Mouse (Mus musculus): ENCODE measurements around the gene Tm9sf1. TPM values are rescaled to one million over a fixed set of nuclear protein-coding genes. Genes with fewer than 3 reads are reported as not detected.

Gene Tm9sf1
- polyA plus RNA-seq (2017; shearing (Covaris generic)), result 65.5 TPM

DNA sequence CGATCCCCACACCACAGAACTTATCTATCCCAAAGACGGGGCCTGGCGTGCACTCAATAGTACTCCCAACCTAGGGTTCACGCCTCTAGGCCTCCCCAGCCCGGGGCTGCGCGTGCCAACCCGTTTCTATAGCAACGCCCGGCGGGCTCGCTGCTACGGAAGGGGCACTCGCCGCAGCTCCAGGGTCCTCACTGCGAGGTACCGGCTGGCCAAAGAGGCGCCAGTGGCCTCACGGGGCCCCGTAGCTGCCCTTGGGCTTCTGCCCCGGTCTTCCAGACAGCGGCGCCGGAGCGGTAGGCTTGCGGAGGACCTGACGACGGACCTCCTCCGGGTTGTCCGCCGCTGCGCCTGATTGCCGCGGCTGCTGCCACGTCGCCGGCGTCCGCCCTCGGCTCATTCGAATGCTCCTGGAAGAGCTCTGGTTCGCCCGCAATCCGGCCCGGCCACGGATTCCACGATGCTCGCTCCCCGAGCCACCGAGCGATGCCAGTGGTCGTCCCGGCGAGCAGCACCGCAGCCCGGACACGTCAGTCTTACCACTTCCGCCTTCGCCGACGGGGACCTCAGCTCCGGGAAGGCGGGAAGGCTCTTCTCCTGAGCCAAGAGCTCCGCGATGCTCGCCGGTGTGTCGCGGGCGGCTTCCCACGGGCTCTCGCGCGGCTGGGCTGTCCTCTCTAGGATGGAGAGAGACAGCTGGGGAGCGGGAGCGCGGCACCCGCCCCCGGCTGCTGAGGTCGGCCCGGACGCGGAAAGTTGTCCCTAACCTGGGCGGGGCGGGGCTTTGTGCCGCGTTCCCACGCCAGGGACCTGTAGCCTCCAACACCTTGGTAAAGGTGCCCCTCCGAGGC lies at the start of gene Tm9sf1:
Gene Tm9sf1, minus strand, starts transcription at position 747 of the 848 bp plus-strand sequence.

DNA sequence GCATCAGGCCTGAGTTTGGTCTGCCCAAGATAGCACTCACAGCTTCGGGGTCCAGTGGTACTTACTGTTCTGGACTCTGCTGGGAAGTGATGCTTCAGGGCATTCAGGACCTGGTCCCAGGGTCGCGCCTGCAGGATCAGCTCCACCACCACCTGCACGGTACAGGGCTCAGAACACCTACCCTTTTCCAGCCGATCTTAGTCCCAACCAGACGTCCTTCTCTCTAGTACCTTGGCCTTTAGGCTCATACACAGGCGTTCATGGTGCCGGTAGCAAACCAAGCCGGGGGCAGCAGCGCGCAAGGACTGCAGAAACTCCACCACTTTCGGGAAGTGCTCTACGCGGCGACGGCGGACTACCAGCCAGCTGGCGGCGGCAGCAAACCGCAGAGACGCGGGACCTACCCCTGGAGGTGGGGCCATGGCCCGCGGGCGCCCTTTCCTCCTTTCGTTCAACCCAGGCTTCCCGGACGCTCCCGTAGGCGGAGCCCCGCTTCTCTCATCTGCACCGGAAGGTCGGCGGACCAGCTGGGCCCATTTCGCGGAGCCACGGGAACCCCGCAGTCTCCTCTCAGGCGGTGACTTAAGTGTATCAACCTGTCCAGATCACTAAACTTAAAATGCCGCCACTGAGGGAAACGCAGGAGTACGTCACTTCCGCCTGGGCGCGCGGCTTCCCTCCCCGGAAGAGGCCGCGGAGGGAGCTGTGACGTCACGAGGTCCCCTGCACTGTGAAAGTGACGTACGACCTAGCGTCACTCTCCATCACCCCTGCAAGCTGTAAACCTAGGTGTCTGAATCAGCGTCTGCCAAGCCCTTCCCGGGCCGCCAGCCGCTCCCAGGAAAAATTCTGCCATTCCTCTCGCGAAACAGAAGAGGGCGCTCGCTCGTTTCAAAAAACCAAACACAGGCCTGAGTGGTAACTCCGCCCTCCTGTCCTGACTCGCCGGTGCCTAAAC lies 37.8 kb upstream of the Tm9sf1 start, which contains the start of gene Tinf2:
Gene Tinf2, minus strand, starts transcription at position 661 of the 958 bp plus-strand sequence.

DNA sequence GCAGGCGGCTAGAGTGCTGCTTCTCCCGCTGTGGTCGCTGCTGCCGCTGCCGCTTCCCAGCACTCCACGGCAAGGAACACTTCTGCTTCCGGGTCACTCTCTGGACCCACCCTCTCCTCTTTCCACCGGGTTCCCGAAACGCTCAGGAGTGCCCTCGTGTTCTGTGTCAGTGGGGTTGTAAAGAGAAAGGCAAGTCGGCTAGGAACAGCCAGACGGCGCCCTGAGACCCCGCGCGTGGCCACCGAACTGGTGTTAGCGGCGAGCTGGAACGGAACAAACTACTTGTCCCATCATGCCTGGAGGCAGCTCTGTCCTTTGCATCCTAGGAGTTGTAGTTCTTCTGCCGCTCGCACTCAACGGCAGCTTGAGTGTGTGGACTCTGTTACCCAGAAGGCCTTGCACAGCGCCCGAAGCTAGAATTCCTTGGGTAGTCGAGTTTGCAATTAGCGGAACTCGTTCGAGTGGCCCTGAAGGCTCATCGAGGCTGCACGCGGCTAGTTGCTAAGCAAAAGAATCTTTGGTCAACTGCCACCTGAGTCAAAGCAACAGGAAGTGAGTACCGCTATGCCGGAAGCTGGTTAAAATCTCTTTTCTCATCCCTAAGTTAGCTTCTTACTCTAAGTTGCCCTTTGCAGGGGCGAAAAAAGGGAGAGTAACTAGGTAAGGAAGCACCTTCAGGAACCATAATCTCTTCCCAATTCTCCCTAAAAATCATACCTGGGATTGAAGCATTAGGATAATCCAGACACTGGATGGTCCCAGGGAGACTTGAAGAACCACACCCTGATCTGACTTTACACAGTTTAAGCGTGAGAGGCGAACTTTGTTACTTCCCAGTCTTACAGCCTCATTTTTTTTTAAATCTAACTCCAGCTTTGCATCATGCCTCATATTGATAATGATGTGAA lies 28.5 kb upstream of the Tm9sf1 start, which contains the start of the genes Gmpr2 and Nedd8:
Gene Gmpr2, plus strand, starts transcription at position 109 of the 908 bp plus-strand sequence.
Gene Nedd8, minus strand, starts transcription at position 292 of the 908 bp plus-strand sequence.

DNA sequence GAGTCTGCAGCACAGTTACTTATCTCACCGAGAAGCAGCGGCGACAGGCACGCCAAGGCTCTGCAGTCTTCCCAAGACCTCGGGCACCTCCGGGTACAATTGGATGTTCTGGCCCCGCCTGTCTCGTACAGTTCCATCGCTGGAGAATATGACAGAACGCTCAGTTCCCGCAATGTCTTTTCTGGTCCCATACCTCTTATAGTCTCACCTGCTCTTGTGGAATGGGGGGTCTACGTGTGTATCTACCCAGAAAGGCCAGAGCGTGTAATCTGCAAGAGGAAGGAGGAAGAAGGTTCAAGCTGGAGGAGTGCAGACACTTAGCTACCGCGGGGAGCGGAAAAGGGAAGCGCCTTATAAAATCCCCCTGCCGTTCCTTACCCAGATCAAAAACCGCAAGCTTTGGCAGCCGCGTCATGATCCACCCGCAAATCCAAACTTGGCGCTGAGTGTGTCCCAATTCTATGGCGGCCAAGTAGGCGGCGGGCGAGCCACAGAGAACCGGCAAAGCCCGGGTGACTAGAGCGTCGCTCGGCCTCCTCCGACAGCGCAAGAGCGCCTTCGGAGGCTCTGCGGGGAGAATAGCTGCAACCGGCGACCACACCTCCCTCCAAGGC lies 16.5 kb upstream of the Tm9sf1 start, which contains the start of gene Mdp1:
Gene Mdp1, minus strand, starts transcription at position 549 of the 614 bp plus-strand sequence.

DNA sequence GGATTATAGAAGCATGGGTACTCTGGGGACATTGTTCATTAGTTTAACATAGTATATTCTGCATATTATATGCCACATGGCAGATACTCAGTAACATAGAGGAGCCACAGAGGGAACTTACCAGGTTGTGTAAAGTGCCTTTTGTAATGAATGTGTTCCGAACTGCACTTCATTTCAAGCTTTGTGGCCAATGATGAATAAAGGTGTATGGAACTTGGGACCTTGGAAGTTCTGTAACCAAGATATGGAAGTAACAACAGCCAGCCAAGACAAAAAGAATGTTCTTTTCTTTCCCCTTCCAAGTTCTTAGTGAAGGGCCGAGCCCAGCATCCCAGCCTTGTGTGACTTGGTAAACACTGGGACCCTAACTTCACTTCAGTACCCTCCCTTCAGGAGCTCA lies 6.3 kb upstream of the Tm9sf1 start, which contains the start of gene Tssk4:
Gene Tssk4, plus strand, starts transcription at position 301 of the 400 bp plus-strand sequence.

DNA sequence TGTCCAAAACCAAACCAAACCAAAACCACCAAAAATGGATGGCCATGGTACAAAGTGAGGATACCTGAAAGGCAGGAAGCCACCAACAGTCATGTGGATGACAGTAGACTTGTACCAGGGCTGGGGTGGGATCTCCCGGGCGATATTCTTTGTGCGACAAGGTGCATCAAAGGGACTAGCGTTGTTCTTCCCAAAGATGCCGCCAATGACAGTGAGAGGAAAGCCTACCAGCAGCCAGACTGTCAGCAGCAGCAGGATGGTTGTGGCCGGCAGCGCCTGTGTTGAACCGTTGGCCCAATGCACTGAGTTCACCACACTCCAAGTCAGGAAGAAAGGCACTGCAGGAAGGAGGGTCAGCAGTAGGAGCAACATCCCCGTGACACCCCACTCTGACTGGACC lies 5.8 kb downstream of the Tm9sf1 start, which contains the start of gene Gm49378:
Gene Gm49378, minus strand, starts transcription at position 101 of the 400 bp plus-strand sequence.

DNA sequence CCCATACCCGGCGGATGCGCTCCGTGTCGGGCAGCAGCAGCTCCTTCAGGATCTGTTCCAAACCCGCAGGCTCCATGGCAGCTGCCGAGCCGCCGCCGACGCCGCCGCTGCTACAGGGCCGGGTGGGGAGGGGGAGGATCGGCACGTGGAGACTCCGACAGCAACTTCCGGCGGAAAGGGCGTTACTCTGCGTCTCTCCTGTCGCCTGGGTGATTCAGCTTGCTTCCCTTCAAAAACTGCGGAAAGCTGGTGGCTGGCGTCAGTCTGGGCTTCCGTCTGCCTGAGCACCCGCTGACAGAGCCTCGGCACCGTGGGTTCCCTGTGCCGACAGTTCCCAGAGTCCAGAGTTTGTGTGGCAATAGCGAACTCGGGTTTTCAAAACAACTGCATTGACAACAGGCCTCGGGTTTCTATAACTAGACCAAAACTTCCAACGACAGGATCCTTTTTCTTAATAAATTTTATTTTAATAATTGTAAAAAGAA lies 8.0 kb downstream of the Tm9sf1 start, which contains the start of gene Ipo4:
Gene Ipo4, minus strand, starts transcription at position 435 of the 485 bp plus-strand sequence.

DNA sequence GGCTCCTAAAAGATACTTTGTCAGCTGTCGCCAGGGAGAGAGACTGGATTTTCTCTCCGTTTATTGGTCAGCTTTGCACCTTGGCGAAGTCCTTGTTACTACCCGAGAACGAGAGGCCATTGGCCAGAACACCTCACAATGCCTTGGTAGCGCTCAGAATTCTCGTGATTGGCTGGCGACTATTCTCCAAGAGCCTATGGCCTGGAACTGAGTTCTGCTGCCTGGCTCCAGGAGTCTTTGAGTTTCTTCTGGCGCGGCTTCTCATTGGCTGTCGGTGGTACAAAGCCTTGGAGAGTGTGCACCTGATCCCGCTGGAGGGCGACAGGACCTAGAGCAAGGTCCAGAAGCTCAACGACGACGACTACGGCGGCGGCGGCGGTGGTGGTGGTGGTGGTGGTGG lies 25.8 kb downstream of the Tm9sf1 start, which contains the start of gene Rec8:
Gene Rec8, plus strand, starts transcription at position 216 of the 400 bp plus-strand sequence.

DNA sequence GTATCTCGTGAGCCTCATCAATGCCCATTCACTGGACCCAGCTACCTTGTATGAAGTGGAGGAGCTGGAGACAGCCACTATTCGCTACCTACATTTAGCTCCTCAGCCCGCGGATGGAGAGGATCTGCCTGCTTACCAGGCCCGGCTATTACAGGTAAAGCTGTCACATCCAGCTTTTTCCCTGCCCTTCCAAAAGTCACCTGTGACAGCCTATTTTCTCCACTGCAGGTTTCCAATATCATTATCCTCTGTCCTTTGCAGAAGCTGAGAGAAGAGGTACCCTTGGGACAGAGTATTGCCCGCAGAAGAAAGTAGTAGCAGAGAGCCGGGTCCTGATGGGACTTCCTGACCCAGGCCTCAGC lies 40.4 kb downstream of the Tm9sf1 start, which contains the start of gene Irf9:
Gene Irf9, plus strand, starts transcription at position 301 of the 362 bp plus-strand sequence.

DNA sequence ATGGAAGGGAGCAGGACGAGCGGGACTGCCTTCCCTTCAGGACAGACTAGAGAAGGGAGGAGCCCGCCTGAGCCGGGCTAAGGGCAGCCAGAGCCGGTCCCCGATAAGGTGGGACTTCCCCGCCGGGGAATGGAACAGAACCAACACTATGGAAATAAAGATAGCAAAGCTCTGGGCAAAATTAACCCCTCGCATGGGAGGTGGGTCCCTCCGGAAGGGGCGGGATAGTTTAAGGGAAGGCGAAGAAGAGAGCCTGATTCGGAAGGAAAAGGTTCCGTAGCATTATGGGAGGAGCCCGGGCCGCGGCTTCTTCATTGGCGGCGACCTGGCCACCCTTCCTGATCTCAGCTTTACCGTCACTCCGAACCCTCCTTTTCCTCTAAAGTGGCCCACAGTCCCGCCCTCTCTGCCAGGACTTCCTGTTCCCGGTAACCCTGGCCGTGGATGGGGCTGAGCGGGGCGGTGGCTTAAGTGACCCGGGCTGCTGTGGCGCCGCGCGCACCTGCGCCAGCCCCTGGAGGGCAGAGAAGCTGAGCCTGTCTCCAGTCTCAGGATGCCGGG lies 52.2 kb downstream of the Tm9sf1 start, which contains the start of gene Rnf31:
Gene Rnf31, plus strand, starts transcription at position 378 of the 561 bp plus-strand sequence.

DNA sequence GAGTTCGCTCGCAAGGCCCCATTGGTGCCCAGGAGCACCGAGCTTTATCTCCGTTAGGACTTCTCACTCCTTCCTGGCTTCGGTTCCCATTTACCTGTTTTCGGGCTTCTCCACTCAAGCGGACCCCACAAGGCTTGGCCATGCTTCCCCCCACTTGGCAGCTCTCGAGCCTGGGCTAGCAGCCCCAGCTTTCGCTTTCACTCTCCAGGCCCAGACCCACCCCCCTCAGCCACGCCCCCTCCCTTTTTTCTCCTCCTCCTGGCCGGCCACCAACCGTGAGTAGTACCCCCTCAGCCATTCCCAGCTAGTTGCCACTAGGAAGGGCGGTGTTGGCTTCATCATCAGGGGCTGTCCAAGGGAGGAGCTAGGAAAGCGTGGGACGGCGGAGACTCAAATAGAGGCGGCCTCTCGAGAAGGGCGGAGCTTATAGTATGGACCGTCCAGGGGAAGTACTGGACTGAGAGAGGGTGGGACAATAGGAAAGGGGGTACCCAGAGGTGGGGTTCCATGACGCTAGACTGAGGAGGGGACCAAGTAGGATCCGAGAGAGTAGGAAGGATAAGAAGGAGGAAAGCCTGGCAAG lies 52.8 kb downstream of the Tm9sf1 start, which contains the start of gene Psme2:
Gene Psme2, minus strand, starts transcription at position 366 of the 583 bp plus-strand sequence.

Other genes starting within 250 kb of the Tm9sf1 start
- gene Dhrs4, start 165.0 kb downstream of the Tm9sf1 start, polyA plus RNA-seq (2017; shearing (Covaris generic)), result 25.1 TPM
- gene Carmil3, start 153.2 kb downstream of the Tm9sf1 start, polyA plus RNA-seq (2017; shearing (Covaris generic)), result not detected
- not detected for gene Cpne6, start 133.4 kb downstream of the Tm9sf1 start, polyA plus RNA-seq (2017; shearing (Covaris generic))
- gene Nrl, start 118.8 kb downstream of the Tm9sf1 start, polyA plus RNA-seq (2017; shearing (Covaris generic)), result not detected
- gene Pck2, start 103.5 kb downstream of the Tm9sf1 start, polyA plus RNA-seq (2017; shearing (Covaris generic)), result 14.1 TPM
- gene Dcaf11, start 83.8 kb downstream of the Tm9sf1 start, polyA plus RNA-seq (2017; shearing (Covaris generic)), result 104 TPM
- 4.2 TPM for gene A730061H03Rik, start 83.4 kb downstream of the Tm9sf1 start, polyA plus RNA-seq (2017; shearing (Covaris generic))
- not detected for gene Fitm1, start 68.2 kb downstream of the Tm9sf1 start, polyA plus RNA-seq (2017; shearing (Covaris generic))
- gene Psme1, start 65.7 kb downstream of the Tm9sf1 start, polyA plus RNA-seq (2017; shearing (Covaris generic)), result 723 TPM
- 16.6 TPM for gene Emc9, start 58.5 kb downstream of the Tm9sf1 start, polyA plus RNA-seq (2017; shearing (Covaris generic))
- 460 TPM for gene Psme2, start 52.7 kb downstream of the Tm9sf1 start, polyA plus RNA-seq (2017; shearing (Covaris generic))
- gene Rnf31, start 52.1 kb downstream of the Tm9sf1 start, polyA plus RNA-seq (2017; shearing (Covaris generic)), result 41.5 TPM
- gene Irf9, start 40.2 kb downstream of the Tm9sf1 start, polyA plus RNA-seq (2017; shearing (Covaris generic)), result 60.1 TPM
- gene Rec8, start 25.8 kb downstream of the Tm9sf1 start, polyA plus RNA-seq (2017; shearing (Covaris generic)), result 0.65 TPM
- 64.4 TPM for gene Ipo4, start 7.8 kb downstream of the Tm9sf1 start, polyA plus RNA-seq (2017; shearing (Covaris generic))
- not detected for gene Gm49378, start 5.9 kb downstream of the Tm9sf1 start, polyA plus RNA-seq (2017; shearing (Covaris generic))
- 0.59 TPM for gene Tssk4, start 6.4 kb upstream of the Tm9sf1 start, polyA plus RNA-seq (2017; shearing (Covaris generic))
- 52.4 TPM for gene Mdp1, start 16.7 kb upstream of the Tm9sf1 start, polyA plus RNA-seq (2017; shearing (Covaris generic))
- 32.1 TPM for gene Gmpr2, start 28.1 kb upstream of the Tm9sf1 start, polyA plus RNA-seq (2017; shearing (Covaris generic))
- gene Nedd8, start 28.3 kb upstream of the Tm9sf1 start, polyA plus RNA-seq (2017; shearing (Covaris generic)), result 214 TPM
- 351 TPM for gene Tinf2, start 38.0 kb upstream of the Tm9sf1 start, polyA plus RNA-seq (2017; shearing (Covaris generic))
- not detected for gene Tgm1, start 70.1 kb upstream of the Tm9sf1 start, polyA plus RNA-seq (2017; shearing (Covaris generic))
- 89.4 TPM for gene Rabggta, start 78.5 kb upstream of the Tm9sf1 start, polyA plus RNA-seq (2017; shearing (Covaris generic))
- 22.6 TPM for gene Dhrs1, start 101.9 kb upstream of the Tm9sf1 start, polyA plus RNA-seq (2017; shearing (Covaris generic))
- 51.0 TPM for gene Nop9, start 101.9 kb upstream of the Tm9sf1 start, polyA plus RNA-seq (2017; shearing (Covaris generic))
- gene Cideb, start 114.7 kb upstream of the Tm9sf1 start, polyA plus RNA-seq (2017; shearing (Covaris generic)), result not detected
- 0.14 TPM for gene Ltb4r2, start 117.6 kb upstream of the Tm9sf1 start, polyA plus RNA-seq (2017; shearing (Covaris generic))
- 0.27 TPM for gene Ltb4r1, start 122.2 kb upstream of the Tm9sf1 start, polyA plus RNA-seq (2017; shearing (Covaris generic))
- gene Adcy4, start 140.3 kb upstream of the Tm9sf1 start, polyA plus RNA-seq (2017; shearing (Covaris generic)), result not detected
- 60.3 TPM for gene Ripk3, start 145.1 kb upstream of the Tm9sf1 start, polyA plus RNA-seq (2017; shearing (Covaris generic))
- not detected for gene Nfatc4, start 179.3 kb upstream of the Tm9sf1 start, polyA plus RNA-seq (2017; shearing (Covaris generic))
- not detected for gene Nynrin, start 210.2 kb upstream of the Tm9sf1 start, polyA plus RNA-seq (2017; shearing (Covaris generic))
- gene Cbln3, start 240.6 kb upstream of the Tm9sf1 start, polyA plus RNA-seq (2017; shearing (Covaris generic)), result 0.10 TPM
- 89.2 TPM for gene Khnyn, start 241.1 kb upstream of the Tm9sf1 start, polyA plus RNA-seq (2017; shearing (Covaris generic))